Mouse (Mus musculus) MEL (cell line): ENCODE measurements at regions not wholly inside any gene's neighbourhood (a gene's known extent, or its start where the extent isn't known, plus 50 kb on each side); places are given as distances from the start of the nearest gene placed in this dataset.

ENCODE experiments used
- DNase-seq: peaks from one replicate; pipeline ENCODE4 v3.0.0; 2011; ENCODE audit warnings: low read depth, low spot score
- H3K27ac ChIP-seq: 2 replicates; pipeline ENCODE4 v1.5.1; 2012; ENCODE audit warnings: low read depth, mild to moderate bottlenecking, control low read depth, low read length, moderate library complexity; ENCODE audit not compliant: control insufficient read depth
- H3K27me3 ChIP-seq, 2 experiments: fragments of 150-350 bp in 1 of 2; sonication (generic) in 1 of 2; 2 replicates each; pipeline ENCODE4 v1.6.1; 2012; ENCODE audit warnings: low read length in 2 of 2, mild to moderate bottlenecking in 2 of 2, improper control_type of control experiment in 1 of 2, moderate library complexity in 1 of 2; ENCODE audit not compliant: insufficient read depth in 2 of 2, control insufficient read depth in 1 of 2
- H3K36me3 ChIP-seq, 2 experiments: 2 replicates each; pipeline ENCODE4 v1.6.1; 2012 to 2014; ENCODE audit warnings: low read length in 2 of 2, improper control_type of control experiment in 1 of 2, inconsistent platforms in 1 of 2, mild to moderate bottlenecking in 1 of 2; ENCODE audit not compliant: insufficient read depth in 2 of 2, control insufficient read depth in 1 of 2
- H3K4me1 ChIP-seq, 2 experiments: fragments of 150-350 bp in 1 of 2; sonication (generic) in 1 of 2; 2 replicates each; pipeline ENCODE4 v1.6.1; 2012; ENCODE audit warnings: low read length in 2 of 2, improper control_type of control experiment in 1 of 2, mild to moderate bottlenecking in 1 of 2; ENCODE audit not compliant: insufficient read depth in 2 of 2, control insufficient read depth in 1 of 2
- H3K4me3 ChIP-seq, 2 experiments: fragments of 150-350 bp in 1 of 2; sonication (generic) in 1 of 2; 2 replicates each; pipeline ENCODE4 v1.5.1; 2012; ENCODE audit warnings: low read depth in 2 of 2, low read length in 2 of 2, mild to moderate bottlenecking in 2 of 2, moderate library complexity in 2 of 2, control low read depth in 1 of 2, improper control_type of control experiment in 1 of 2; ENCODE audit not compliant: control insufficient read depth in 1 of 2, insufficient read depth in 1 of 2
- H3K79me2 ChIP-seq: 2 replicates; pipeline ENCODE4 v1.6.1; 2012; ENCODE audit warnings: mild to moderate bottlenecking, low read length, moderate library complexity; ENCODE audit not compliant: control insufficient read depth, poor library complexity, insufficient read depth
- H3K9ac ChIP-seq: 2 replicates; pipeline ENCODE4 v1.6.1; 2012; ENCODE audit warnings: low read depth, mild to moderate bottlenecking, control low read depth, low read length, moderate library complexity; ENCODE audit not compliant: control insufficient read depth, poor library complexity, severe bottlenecking
- H3K9me3 ChIP-seq: fragments of 150-350 bp; sonication (generic); replicated peaks from 2 replicates; pipeline ENCODE4 v1.6.1; 2012; ENCODE audit warnings: mild to moderate bottlenecking, low read length, improper control_type of control experiment, moderate library complexity; ENCODE audit not compliant: insufficient read depth
- BHLHE40 ChIP-seq: IDR thresholded peaks from 2 replicates; pipeline ENCODE4 v1.6.1; 2012; ENCODE audit warnings: low read depth, mild to moderate bottlenecking, inconsistent platforms, low read length, improper control_type of control experiment, borderline replicate concordance
- CHD1 ChIP-seq: IDR thresholded peaks from 2 replicates; pipeline ENCODE4 v1.6.1; 2012; ENCODE audit warnings: low read depth, mild to moderate bottlenecking, inconsistent platforms, low read length, improper control_type of control experiment
- E2F4 ChIP-seq: IDR thresholded peaks from 2 replicates; pipeline ENCODE4 v1.6.1; 2011; ENCODE audit warnings: low read depth, low read length, improper control_type of control experiment, borderline replicate concordance
- ELF1 ChIP-seq: IDR thresholded peaks from 2 replicates; pipeline ENCODE4 v1.6.1; 2014; ENCODE audit warnings: low read depth, mild to moderate bottlenecking, inconsistent platforms, low read length, improper control_type of control experiment, moderate library complexity
- EP300 ChIP-seq, 2 experiments: IDR thresholded peaks; 2 replicates each; pipeline ENCODE4 v1.6.1; 2011; ENCODE audit warnings: improper control_type of control experiment in 2 of 2, low read length in 2 of 2, low read depth in 1 of 2, mild to moderate bottlenecking in 1 of 2
- GABPA ChIP-seq: IDR thresholded peaks from 2 replicates; pipeline ENCODE4 v1.6.1; 2012; ENCODE audit warnings: low read depth, mild to moderate bottlenecking, inconsistent platforms, low read length, improper control_type of control experiment, moderate library complexity
- GATA1 ChIP-seq: IDR thresholded peaks from 2 replicates; pipeline ENCODE4 v1.6.1; 2011; ENCODE audit warnings: low read depth, low read length, improper control_type of control experiment
- MAFK ChIP-seq: IDR thresholded peaks from 2 replicates; pipeline ENCODE4 v1.6.1; 2011; ENCODE audit warnings: low read depth, mild to moderate bottlenecking, low read length, improper control_type of control experiment, borderline replicate concordance
- MAX ChIP-seq: IDR thresholded peaks from 2 replicates; pipeline ENCODE4 v1.6.1; 2011; ENCODE audit warnings: low read length, improper control_type of control experiment
- MEF2A ChIP-seq: IDR thresholded peaks from 2 replicates; pipeline ENCODE4 v1.6.1; 2014; ENCODE audit warnings: low read depth, mild to moderate bottlenecking, inconsistent platforms, low read length, improper control_type of control experiment; ENCODE audit not compliant: poor library complexity, insufficient replicate concordance, severe bottlenecking; ENCODE audit errors: extremely low read depth
- MYB ChIP-seq: IDR thresholded peaks from 2 replicates; pipeline ENCODE4 v1.6.1; 2011; ENCODE audit warnings: mild to moderate bottlenecking, low read depth, low read length, improper control_type of control experiment
- NELFE ChIP-seq: IDR thresholded peaks from 2 replicates; pipeline ENCODE4 v1.6.1; 2011; ENCODE audit warnings: low read depth, low read length, improper control_type of control experiment
- NRF1 ChIP-seq: IDR thresholded peaks from 2 replicates; pipeline ENCODE4 v1.6.1; 2014; ENCODE audit warnings: low read depth, mild to moderate bottlenecking, inconsistent platforms, low read length, improper control_type of control experiment, moderate library complexity; ENCODE audit not compliant: poor library complexity, insufficient read depth, severe bottlenecking
- POLR2AphosphoS5 ChIP-seq: IDR thresholded peaks from 2 replicates; pipeline ENCODE4 v1.6.1; 2012; ENCODE audit warnings: low read depth, borderline replicate concordance, mild to moderate bottlenecking, inconsistent platforms, low read length, moderate library complexity, mixed read lengths
- SMC3 ChIP-seq: IDR thresholded peaks from 2 replicates; pipeline ENCODE4 v1.6.1; 2011; ENCODE audit warnings: low read depth, low read length, improper control_type of control experiment
- TAL1 ChIP-seq: IDR thresholded peaks from 2 replicates; pipeline ENCODE4 v1.6.1; 2012; ENCODE audit warnings: mild to moderate bottlenecking, inconsistent platforms, low read length, moderate library complexity, mixed read lengths
- UBTF ChIP-seq: IDR thresholded peaks from 2 replicates; pipeline ENCODE4 v1.6.1; 2012; ENCODE audit warnings: low read depth, mild to moderate bottlenecking, inconsistent platforms, low read length, improper control_type of control experiment, moderate library complexity, borderline replicate concordance; ENCODE audit not compliant: insufficient read depth
- USF2 ChIP-seq, 2 experiments: IDR thresholded peaks; 2 replicates each; pipeline ENCODE4 v1.6.1; 2011 to 2012; ENCODE audit warnings: improper control_type of control experiment in 2 of 2, low read length in 2 of 2, borderline replicate concordance in 1 of 2, inconsistent platforms in 1 of 2, low read depth in 1 of 2, mild to moderate bottlenecking in 1 of 2; ENCODE audit not compliant: insufficient read depth in 1 of 2
- ZC3H11A ChIP-seq: IDR thresholded peaks from 2 replicates; pipeline ENCODE4 v1.6.1; 2012; ENCODE audit warnings: low read depth, mild to moderate bottlenecking, inconsistent platforms, low read length, improper control_type of control experiment
- ZMIZ1 ChIP-seq: IDR thresholded peaks from 2 replicates; pipeline ENCODE4 v1.6.1; 2012; ENCODE audit warnings: low read depth, mild to moderate bottlenecking, inconsistent platforms, low read length, improper control_type of control experiment, moderate library complexity

- H3K4me3 ChIP-seq, result no peak overlapping the region
- H3K36me3 ChIP-seq, result no peaks in the 10 kb centered on the region
- no peaks in the 10 kb centered on the region for H3K79me2 ChIP-seq
- no peaks in the 10 kb centered on the region for H3K4me1 ChIP-seq
- no peak for TF ChIP-seq SMC3
- TF ChIP-seq MAX, result no peak
- TF ChIP-seq USF2 (IDR thresholded peaks at IDR 0.05; ENCODE audit: borderline replicate concordance in 1 of 2, insufficient read depth in 1 of 2, low read depth in 1 of 2, low read length in 2 of 2), result no peak
- TF ChIP-seq BHLHE40, result no peak
- no peak for TF ChIP-seq TAL1
- no peak for TF ChIP-seq E2F4
- no peak for TF ChIP-seq CHD1
- TF ChIP-seq MYB, result no peak
- no peak for TF ChIP-seq GABPA
- TF ChIP-seq ZMIZ1, result no peak
- TF ChIP-seq MEF2A, result no peak
- TF ChIP-seq MAFK, result no peak
- no peak for TF ChIP-seq ZC3H11A
- TF ChIP-seq, all 39 proteins: peak for 0
- Histone ChIP-seq H3K27ac (no peak overlapping the region), H3K9ac (no peak overlapping the region), H3K27me3 (no peaks in the 10 kb centered on the region), H3K9me3 (no peaks in the 10 kb centered on the region)
- DNase-seq, result no peak
Measured at GRCm38 (mm10) chr5:102266451-102266850, 196.7 kb upstream of the Wdfy3 start.

- no peak overlapping the region for H3K4me3 ChIP-seq
- TF ChIP-seq NRF1 (no peak), ELF1 (no peak), EP300 (IDR thresholded peaks at IDR 0.05; ENCODE audit: low read depth in 1 of 2, low read length in 2 of 2) (no peak), ZC3H11A (no peak), GATA1 (no peak), NELFE (no peak), GABPA (no peak), UBTF (no peak), POLR2AphosphoS5 (no peak), MAFK (no peak)
Measured at GRCm38 (mm10) chr5:102267150-102267549, 197.4 kb upstream of the Wdfy3 start.

More at GRCm38 (mm10) chr5:102267150-102267549, 197.4 kb upstream of the Wdfy3 start:
- Histone ChIP-seq H3K9ac (no peak overlapping the region), H3K4me1 (no peaks in the 10 kb centered on the region), H3K79me2 (no peaks in the 10 kb centered on the region), H3K9me3 (no peaks in the 10 kb centered on the region), H3K27me3 (no peaks in the 10 kb centered on the region), H3K27ac (no peak overlapping the region), H3K36me3 (no peaks in the 10 kb centered on the region)
- DNase-seq, result no peak
